Mouse (Mus musculus) stomach, embryonic 16.5 days (tissue): ENCODE results near the gene Gm10775. TPM values are rescaled to one million over a fixed set of nuclear protein-coding genes. Genes with fewer than 3 reads are reported as not detected.

Experiments
- ATAC-seq: fragments of 200-750 bp; cut with Nextera tagmentation; 2 replicates; pipeline ENCODE4 v1.8.0; 2017; ENCODE audit warnings: moderate number of reproducible peaks, moderate TSS enrichment; ENCODE audit not compliant: insufficient read depth, low FRiP score
- H3K27ac ChIP-seq: fragments of 300-500 bp; sonication (generic); 2 replicates; pipeline ENCODE4 v1.5.1; 2014; ENCODE audit warnings: low read length
- H3K27me3 ChIP-seq: fragments of 300-500 bp; sonication (generic); 2 replicates; pipeline ENCODE4 v1.6.1; 2014; ENCODE audit warnings: low read length, control low read depth, mixed read lengths; ENCODE audit not compliant: control insufficient read depth, insufficient read depth
- H3K36me3 ChIP-seq: fragments of 300-500 bp; sonication (generic); 2 replicates; pipeline ENCODE4 v1.6.1; 2014; ENCODE audit warnings: low read length; ENCODE audit not compliant: control insufficient read depth, insufficient read depth
- H3K4me1 ChIP-seq: fragments of 300-500 bp; sonication (generic); 2 replicates; pipeline ENCODE4 v1.6.1; 2014; ENCODE audit warnings: low read length, control low read depth, mixed read lengths; ENCODE audit not compliant: control insufficient read depth, insufficient read depth
- H3K4me2 ChIP-seq: fragments of 300-500 bp; sonication (generic); 2 replicates; pipeline ENCODE4 v1.6.1; 2014; ENCODE audit warnings: low read depth, low read length, mixed read lengths
- H3K4me3 ChIP-seq: fragments of 300-500 bp; sonication (generic); replicated peaks from 2 replicates; pipeline ENCODE4 v1.5.1; 2014; ENCODE audit warnings: mild to moderate bottlenecking, low read length
- H3K9ac ChIP-seq: fragments of 300-500 bp; sonication (generic); 2 replicates; pipeline ENCODE4 v1.6.1; 2014; ENCODE audit warnings: low read length
- H3K9me3 ChIP-seq: fragments of 300-500 bp; sonication (generic); replicated peaks from 2 replicates; pipeline ENCODE4 v1.6.1; 2016; ENCODE audit warnings: low read length, control low read depth; ENCODE audit not compliant: control insufficient read depth
- whole genome bisulfite sequencing: fragments of 180-500 bp; shearing (Covaris S2); extraction: QIAGEN DNeasy Blood & Tissue Kit; methylation state at CpG from one replicate; pipeline ENCODE4 v1.1.7; 2014; 5-methylcytosine and 5-hydroxymethylcytosine counted together
- polyA plus RNA-seq: library from polyadenylated mRNA; unstranded; fragments of >200 nt; fragmentation: Nextera tagmentation; extraction: Ambion mirVana; gene quantifications from 2 replicates; pipeline ENCODE4 v1.2.1, GENCODE M21; 2015

The Gm10775 gene
- polyA plus RNA-seq, 1 experiment from 2014 or later, result not detected

- no peak overlapping the region for H3K9ac ChIP-seq
- H3K4me2 ChIP-seq, result no peak overlapping the region
- WGBS, result 93% methylated on average over 4 of the region's 4 CpGs
- ATAC-seq, result no peak
- no peak overlapping the region for H3K4me3 ChIP-seq
- no peak overlapping the region for H3K27ac ChIP-seq
- H3K36me3 ChIP-seq, result peaks cover 12% of the 10 kb centered on the region
- peaks cover 11% of the 10 kb centered on the region; the same call in 1 of the 2 replicates for H3K4me1 ChIP-seq
- no peaks in the 10 kb centered on the region for H3K27me3 ChIP-seq
- H3K9me3 ChIP-seq, result peaks cover 15% of the 10 kb centered on the region; the same call in 1 of the 2 replicates
Observed at GRCm38 (mm10) chr13:65243273-65243672, 16.1 kb upstream of the Gm10775 start.

GRCm38 (mm10) chr13:65258175-65258954 lies 974 bp upstream of the Gm10775 start:
- Histone ChIP-seq H3K9me3 (peaks cover 53% of the 10 kb centered on the region), H3K4me2 (peak overlapping the region; percentile 41), H3K9ac (no peak overlapping the region), H3K4me1 (no peaks in the 10 kb centered on the region), H3K4me3 (peak overlapping the region; percentile 16), H3K27me3 (no peaks in the 10 kb centered on the region), H3K27ac (no peak overlapping the region), H3K36me3 (peaks cover 15% of the 10 kb centered on the region; the same call in 1 of the 2 replicates)
- peak; percentile 49; the same call in 1 of the 2 replicates for ATAC-seq
- 21% methylated on average over 36 of the region's 36 CpGs for WGBS

GRCm38 (mm10) chr13:65262086-65262485 lies 2.7 kb downstream of the Gm10775 start:
- H3K27ac ChIP-seq, result no peak overlapping the region
- ATAC-seq, result no peak
- WGBS, result 94% methylated on average over 5 of the region's 5 CpGs
- no peak overlapping the region for H3K9ac ChIP-seq
- peaks cover 16% of the 10 kb centered on the region; the same call in 1 of the 2 replicates for H3K36me3 ChIP-seq
- H3K9me3 ChIP-seq, result peaks cover 58% of the 10 kb centered on the region
- no peaks in the 10 kb centered on the region for H3K4me1 ChIP-seq
- no peak overlapping the region for H3K4me3 ChIP-seq
- H3K27me3 ChIP-seq, result no peaks in the 10 kb centered on the region
- H3K4me2 ChIP-seq, result no peak overlapping the region

- 9% methylated on average over 9 of the region's 9 CpGs for WGBS
- peak overlapping the region; percentile 95 for H3K27ac ChIP-seq
- H3K9ac ChIP-seq, result peak overlapping the region; percentile 85
- no peaks in the 10 kb centered on the region for H3K36me3 ChIP-seq
- H3K4me3 ChIP-seq, result peak overlapping the region; percentile 87
- no peaks in the 10 kb centered on the region for H3K27me3 ChIP-seq
- no peaks in the 10 kb centered on the region; the same call in 1 of the 2 replicates for H3K9me3 ChIP-seq
- H3K4me2 ChIP-seq, result peak overlapping the region; percentile 57
- ATAC-seq, result peak; percentile 45; the same call in 1 of the 2 replicates
- peaks cover 3% of the 10 kb centered on the region; the same call in 1 of the 2 replicates for H3K4me1 ChIP-seq
Observed at GRCm38 (mm10) chr13:65277994-65278382, 18.6 kb downstream of the Gm10775 start.

- H3K36me3 ChIP-seq, result no peaks in the 10 kb centered on the region
- peak within 1 kb of the TSS; percentile 95 for H3K27ac ChIP-seq
- peaks cover 3% of the 10 kb centered on the region; the same call in 1 of the 2 replicates for H3K4me1 ChIP-seq
- peak; percentile 98 for ATAC-seq
- peak within 1 kb of the TSS; percentile 85 for H3K9ac ChIP-seq
- under 1% methylated on average over 50 of the region's 50 CpGs for WGBS
- peak within 1 kb of the TSS; percentile 87 for H3K4me3 ChIP-seq
- H3K27me3 ChIP-seq, result no peaks in the 10 kb centered on the region
- H3K9me3 ChIP-seq, result no peaks in the 10 kb centered on the region; the same call in 1 of the 2 replicates
- H3K4me2 ChIP-seq, result peak within 1 kb of the TSS; percentile 57
Observed at GRCm38 (mm10) chr13:65278383-65279341, 19.3 kb downstream of the Gm10775 start, which contains the start of gene Zfp369. TSS of gene Zfp369 (plus strand) at chr13:65278814.

GRCm38 (mm10) chr13:65286771-65287170 lies 27.4 kb downstream of the Gm10775 start:
- 91% methylated on average over 2 of the region's 2 CpGs for WGBS

GRCm38 (mm10) chr13:65296354-65296753 lies 37.0 kb downstream of the Gm10775 start:
- H3K4me3 ChIP-seq, result no peak overlapping the region
- no peak for ATAC-seq
- H3K9ac ChIP-seq, result no peak overlapping the region
- WGBS, result 96% methylated on average over 4 of the region's 4 CpGs
- H3K4me2 ChIP-seq, result no peak overlapping the region
- H3K36me3 ChIP-seq, result peaks cover 63% of the 10 kb centered on the region
- H3K4me1 ChIP-seq, result no peaks in the 10 kb centered on the region
- H3K9me3 ChIP-seq, result peaks cover 59% of the 10 kb centered on the region
- H3K27ac ChIP-seq, result no peak overlapping the region
- no peaks in the 10 kb centered on the region for H3K27me3 ChIP-seq

More at GRCm38 (mm10) chr13:65286771-65287170, 27.4 kb downstream of the Gm10775 start:
- no peak overlapping the region for H3K4me3 ChIP-seq
- peaks cover 57% of the 10 kb centered on the region for H3K36me3 ChIP-seq
- no peaks in the 10 kb centered on the region for H3K27me3 ChIP-seq
- peaks cover 36% of the 10 kb centered on the region for H3K9me3 ChIP-seq
- no peak for ATAC-seq
- H3K9ac ChIP-seq, result no peak overlapping the region
- H3K4me1 ChIP-seq, result no peaks in the 10 kb centered on the region
- no peak overlapping the region for H3K27ac ChIP-seq
- no peak overlapping the region for H3K4me2 ChIP-seq
